Mouse (Mus musculus) liver, postnatal 0 days (tissue): ENCODE measurements around the gene Slco2b1.
"Not testable (repeated sequence)": the region's sequence is repeated elsewhere in the genome, so short reads cannot be mapped to it uniquely, and the experiment has no call there.

Experiments
- CTCF ChIP-seq: sonication (generic); IDR thresholded peaks from 2 replicates; pipeline ENCODE4 v1.5.1; 2016; ENCODE audit warnings: antibody characterized with exemption, low read depth
- EP300 ChIP-seq: IDR thresholded peaks from 2 replicates; pipeline ENCODE4 v1.6.1; 2016; ENCODE audit warnings: antibody characterized with exemption, low read depth, mild to moderate bottlenecking

- TF ChIP-seq CTCF, EP300: not testable (repeated sequence)
Observed at GRCm38 (mm10) chr7:99735491-99735890, 24.4 kb upstream of the Slco2b1 start.
